Mouse (Mus musculus) kidney, postnatal 25 days (tissue): ENCODE measurements at regions not wholly inside any gene's neighbourhood (a gene's known extent, or its start where the extent isn't known, plus 50 kb on each side); places are given as distances from the start of the nearest gene placed in this dataset.
"Not testable (repeated sequence)": the region's sequence is repeated elsewhere in the genome, so short reads cannot be mapped to it uniquely, and the experiment has no call there.

Experiments used
- DNase-seq, 2 experiments: peaks; one replicate each; pipeline ENCODE4 v3.0.0; 2021; ENCODE audit warnings: mixed read lengths in 2 of 2

GRCm38 (mm10) chr12:93142265-93142664 lies 1293.3 kb upstream of the Sel1l start:
- DNase-seq: no peak

GRCm38 (mm10) chr12:93136395-93136794 lies 1287.4 kb upstream of the Sel1l start:
- DNase-seq: no peak

- no peak for DNase-seq
Observed at GRCm38 (mm10) chr12:93122216-93122615, 1273.3 kb upstream of the Sel1l start.

GRCm38 (mm10) chr12:93088031-93088790 lies 1239.3 kb upstream of the Sel1l start:
- no peak for DNase-seq

- no peak for DNase-seq
Observed at GRCm38 (mm10) chr12:93063864-93064263, 1214.9 kb upstream of the Sel1l start.

GRCm38 (mm10) chr12:93019633-93020032 lies 1170.7 kb upstream of the Sel1l start:
- DNase-seq: no peak

GRCm38 (mm10) chr12:93011583-93011982 lies 1162.6 kb upstream of the Sel1l start:
- no peak for DNase-seq

GRCm38 (mm10) chr12:93006844-93007365 lies 1157.9 kb upstream of the Sel1l start:
- DNase-seq: no peak

- DNase-seq: no peak
Observed at GRCm38 (mm10) chr12:93003125-93003524, 1154.2 kb upstream of the Sel1l start.

GRCm38 (mm10) chr12:92975698-92976097 lies 1126.7 kb upstream of the Sel1l start:
- DNase-seq: no peak

- DNase-seq: no peak
Observed at GRCm38 (mm10) chr12:92944352-92944751, 1095.4 kb upstream of the Sel1l start.

GRCm38 (mm10) chr12:92927591-92927990 lies 1078.6 kb upstream of the Sel1l start:
- DNase-seq: no peak

GRCm38 (mm10) chr12:92926942-92927341 lies 1078.0 kb upstream of the Sel1l start:
- DNase-seq: no peak

GRCm38 (mm10) chr12:92919920-92920319 lies 1071.0 kb upstream of the Sel1l start:
- DNase-seq: no peak

- no peak for DNase-seq
Observed at GRCm38 (mm10) chr12:92916267-92916666, 1067.3 kb upstream of the Sel1l start.

GRCm38 (mm10) chr12:92915776-92916175 lies 1066.8 kb upstream of the Sel1l start:
- no peak for DNase-seq

GRCm38 (mm10) chr12:92915203-92915602 lies 1066.2 kb upstream of the Sel1l start:
- no peak for DNase-seq

- DNase-seq: no peak
Observed at GRCm38 (mm10) chr12:92904382-92904781, 1055.4 kb upstream of the Sel1l start.

- no peak for DNase-seq
Observed at GRCm38 (mm10) chr12:92892315-92892714, 1043.4 kb upstream of the Sel1l start.

- not testable (repeated sequence) for DNase-seq
Observed at GRCm38 (mm10) chr12:92891663-92892062, 1042.7 kb upstream of the Sel1l start.

- not testable (repeated sequence) for DNase-seq
Observed at GRCm38 (mm10) chr12:92891126-92891525, 1042.2 kb upstream of the Sel1l start.

GRCm38 (mm10) chr12:92887747-92888146 lies 1038.8 kb upstream of the Sel1l start:
- no peak for DNase-seq

- DNase-seq: not testable (repeated sequence)
Observed at GRCm38 (mm10) chr12:92886394-92887075, 1037.6 kb upstream of the Sel1l start.

- DNase-seq: not testable (repeated sequence)
Observed at GRCm38 (mm10) chr12:92884014-92884413, 1035.1 kb upstream of the Sel1l start.
